Mouse (Mus musculus): ENCODE measurements around the gene Iars2.
A peak's percentile ranks its signal among the peaks of the same experiment; 100 is the strongest.
"Not testable (repeated sequence)": the region's sequence is repeated elsewhere in the genome, so short reads cannot be mapped to it uniquely, and the experiment has no call there.

Iars2 gene

GRCm38 (mm10) chr1:185331983-185332430 lies 2.8 kb upstream of the Iars2 start, which contains the start of gene Bpnt1:
Gene Bpnt1 (plus strand): TSS chr1:185332149.
- peak; percentile 57 for DNase-seq (ENCODE audit: low spot score)

DNA sequence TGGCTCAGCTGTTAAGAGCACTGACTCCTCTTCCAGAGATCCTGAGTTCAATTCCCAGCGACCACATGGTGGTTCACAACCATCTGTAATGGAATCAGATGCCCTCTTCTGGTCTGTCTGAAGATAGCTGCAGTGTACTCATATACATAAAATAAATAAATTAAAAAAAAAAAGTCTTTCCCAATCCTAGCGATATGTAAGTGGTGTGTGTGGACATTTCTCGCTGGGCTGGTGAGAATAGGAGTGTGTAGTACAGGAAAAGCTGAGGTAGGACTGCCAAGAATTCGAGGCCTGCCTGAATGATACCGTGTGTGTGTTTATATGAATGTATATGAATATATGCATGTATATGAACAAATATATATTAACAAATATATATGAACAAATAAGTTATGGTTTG lies 2.2 kb upstream of the Iars2 start:
- no peak for DNase-seq (ENCODE audit: low spot score)

DNA sequence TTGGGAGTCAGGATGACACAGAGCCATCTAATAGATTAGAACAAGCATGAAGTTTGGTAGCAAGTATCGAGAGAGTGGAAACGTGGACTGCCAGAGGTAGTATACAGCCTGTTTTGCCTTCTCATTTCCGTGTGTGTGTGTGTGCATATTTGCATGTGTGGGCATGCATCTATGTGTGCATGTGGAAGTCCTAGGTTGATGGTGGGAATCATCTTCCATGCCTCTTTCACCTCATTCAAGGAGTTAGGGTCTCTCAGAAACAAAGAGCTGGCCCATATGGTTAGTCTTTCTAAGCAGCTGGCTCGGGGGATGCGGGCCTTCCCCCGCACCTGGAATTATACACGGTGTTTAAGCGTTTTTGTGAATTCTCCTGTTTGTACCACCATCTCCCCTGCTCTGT lies 655 bp upstream of the Iars2 start:
- no peak for DNase-seq (ENCODE audit: low spot score)

DNA sequence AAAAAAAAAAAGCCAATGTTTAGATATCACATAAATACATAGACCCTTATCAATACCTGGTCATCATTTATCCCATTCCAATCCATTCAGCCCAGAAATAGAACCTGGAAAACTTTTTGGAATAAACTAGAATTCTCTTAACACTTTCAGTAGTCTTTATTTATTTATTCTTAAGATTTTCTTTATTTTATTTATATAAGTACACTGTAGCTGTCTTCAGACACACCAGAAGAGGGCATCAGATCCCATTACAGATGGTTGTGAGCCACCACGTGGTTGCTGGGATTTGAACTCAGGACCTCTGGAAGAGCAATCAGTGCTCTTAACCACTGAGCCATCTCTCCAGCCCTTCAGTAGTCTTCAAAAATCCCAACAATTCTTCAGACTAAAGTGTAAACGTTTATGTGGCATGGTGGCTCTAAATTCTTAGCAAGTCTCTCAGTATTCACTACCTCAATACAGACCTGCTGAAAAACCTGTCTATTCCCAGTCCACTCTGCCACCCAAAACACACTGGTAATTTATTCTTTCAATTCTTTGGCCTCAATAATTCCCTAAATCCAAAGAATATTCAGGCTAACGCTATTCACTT lies 1.3 kb downstream of the Iars2 start:
- not testable (repeated sequence) for DNase-seq (ENCODE audit: low spot score)

DNA sequence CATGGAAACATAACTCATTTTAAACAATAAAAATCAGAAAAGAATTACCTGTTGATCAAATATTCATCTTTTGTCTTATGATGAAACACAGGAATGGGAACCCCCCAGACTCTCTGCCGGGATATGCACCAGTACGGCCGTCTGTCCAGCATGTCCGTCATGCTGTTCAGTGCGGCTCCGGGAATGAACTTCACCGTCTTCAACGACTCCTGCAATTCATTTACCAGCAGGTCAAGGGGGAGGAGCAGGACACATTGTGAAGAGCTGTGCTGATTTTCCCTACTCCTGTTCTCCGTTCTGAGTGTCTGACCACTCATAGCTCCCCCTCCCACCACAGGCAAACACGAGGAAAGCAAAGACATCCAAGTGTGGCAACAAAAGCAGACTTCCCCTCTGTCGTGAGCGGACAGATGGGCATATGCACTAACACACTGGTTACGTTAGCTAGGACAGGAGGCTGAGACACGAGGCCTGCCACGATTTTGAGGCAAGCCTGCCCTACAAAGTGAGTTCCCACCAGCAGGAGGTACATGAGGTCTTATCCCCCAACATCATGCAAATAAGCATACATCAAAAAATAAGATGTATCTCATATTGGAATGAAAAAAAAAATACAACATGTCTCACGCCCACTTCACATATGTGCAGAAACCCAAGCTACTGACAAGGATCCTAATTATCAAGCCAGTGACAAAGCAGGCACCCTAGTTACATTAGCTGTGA lies 13.2 kb downstream of the Iars2 start:
- no peak for DNase-seq (ENCODE audit: low spot score)

DNA sequence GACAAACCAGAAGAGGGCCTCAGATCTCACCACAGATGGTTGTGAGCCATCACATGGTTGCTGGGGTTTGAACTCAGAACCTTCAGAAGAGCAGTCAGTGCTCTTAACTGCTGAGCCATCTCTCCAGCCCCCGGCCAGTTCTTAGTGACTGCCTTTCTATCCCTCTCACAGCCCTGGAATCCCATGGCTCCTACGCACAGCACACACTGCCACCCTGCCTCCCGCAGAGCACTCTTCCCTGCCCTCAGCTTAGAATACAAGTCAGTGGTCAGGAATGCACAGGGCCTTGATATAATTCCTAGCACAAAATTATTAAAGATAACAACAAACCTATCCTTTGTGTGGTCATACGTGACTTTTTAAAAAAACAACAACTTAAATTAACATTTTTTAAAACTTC lies 14.7 kb downstream of the Iars2 start:
- no peak for DNase-seq (ENCODE audit: low spot score)

DNA sequence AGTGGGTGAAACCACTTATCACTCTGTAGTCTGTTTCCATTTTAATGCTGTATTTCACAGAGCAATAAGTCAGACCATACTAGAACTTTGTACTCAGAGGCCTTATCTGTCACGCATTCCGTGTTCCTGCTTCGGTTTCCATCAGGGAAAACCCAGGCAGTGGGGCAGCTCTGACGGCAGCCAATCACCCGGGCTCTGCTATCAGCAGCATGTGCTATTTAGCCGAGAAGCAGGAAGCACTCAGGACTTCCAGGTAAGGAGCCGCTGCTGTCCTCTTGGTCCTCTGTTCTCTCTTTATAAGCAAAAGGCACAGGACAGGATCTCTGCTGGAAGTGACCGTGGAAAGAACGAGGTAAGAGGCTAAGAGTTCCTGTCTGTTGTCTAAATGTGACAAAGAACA lies 17.2 kb downstream of the Iars2 start:
- no peak for DNase-seq (ENCODE audit: low spot score)

- DNase-seq (ENCODE audit: low spot score) = no peak
Observed at GRCm38 (mm10) chr1:185308908-185309307, 20.3 kb downstream of the Iars2 start.

- no peak for DNase-seq (ENCODE audit: low spot score)
Observed at GRCm38 (mm10) chr1:185308334-185308733, 20.9 kb downstream of the Iars2 start.

DNA sequence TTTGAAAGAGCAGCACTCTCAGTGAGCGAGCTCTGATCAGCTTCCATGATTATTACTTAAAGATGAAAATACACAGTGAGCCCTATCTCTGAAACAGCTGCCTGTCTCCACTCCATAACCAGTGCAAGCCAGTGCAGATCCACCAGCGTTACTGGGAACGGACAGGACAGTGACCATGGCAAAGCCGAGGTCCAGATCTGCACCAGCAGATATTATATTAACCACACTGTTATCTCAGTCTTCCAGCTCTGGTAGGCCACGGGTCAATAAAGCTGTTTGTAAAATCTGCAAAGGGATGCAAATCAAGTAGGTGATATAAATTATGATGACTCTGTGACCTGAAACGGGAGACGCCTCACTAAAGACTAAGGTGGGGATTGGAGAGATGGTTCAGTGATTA lies 21.6 kb downstream of the Iars2 start:
- no peak for DNase-seq (ENCODE audit: low spot score)

GRCm38 (mm10) chr1:185306836-185307235 lies 22.4 kb downstream of the Iars2 start:
- DNase-seq (ENCODE audit: low spot score) = no peak

GRCm38 (mm10) chr1:185302816-185303215 lies 26.4 kb downstream of the Iars2 start:
- DNase-seq (ENCODE audit: low spot score) = no peak

- no peak for DNase-seq (ENCODE audit: low spot score)
Observed at GRCm38 (mm10) chr1:185298496-185298895, 30.7 kb downstream of the Iars2 start.

DNA sequence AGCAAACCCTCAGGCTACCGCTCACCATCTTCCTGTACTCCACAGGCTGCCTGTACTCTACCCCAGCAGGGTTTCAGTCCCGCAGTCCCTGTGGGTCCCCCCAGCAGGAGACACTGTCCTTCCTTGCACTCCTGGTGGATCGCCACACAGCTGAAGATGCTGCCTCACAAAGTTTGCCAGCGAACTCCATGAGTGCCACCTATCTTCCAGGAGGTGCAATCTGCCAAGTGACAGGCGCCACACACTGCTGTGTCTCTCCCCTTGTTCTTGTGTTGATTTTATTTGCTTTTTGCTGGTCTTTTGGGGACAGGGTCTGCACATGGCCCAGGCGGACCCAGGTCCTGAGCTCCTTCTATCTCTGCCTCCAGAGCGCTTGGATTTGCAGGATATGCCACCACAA lies 32.3 kb downstream of the Iars2 start:
- DNase-seq (ENCODE audit: low spot score) = no peak

DNA sequence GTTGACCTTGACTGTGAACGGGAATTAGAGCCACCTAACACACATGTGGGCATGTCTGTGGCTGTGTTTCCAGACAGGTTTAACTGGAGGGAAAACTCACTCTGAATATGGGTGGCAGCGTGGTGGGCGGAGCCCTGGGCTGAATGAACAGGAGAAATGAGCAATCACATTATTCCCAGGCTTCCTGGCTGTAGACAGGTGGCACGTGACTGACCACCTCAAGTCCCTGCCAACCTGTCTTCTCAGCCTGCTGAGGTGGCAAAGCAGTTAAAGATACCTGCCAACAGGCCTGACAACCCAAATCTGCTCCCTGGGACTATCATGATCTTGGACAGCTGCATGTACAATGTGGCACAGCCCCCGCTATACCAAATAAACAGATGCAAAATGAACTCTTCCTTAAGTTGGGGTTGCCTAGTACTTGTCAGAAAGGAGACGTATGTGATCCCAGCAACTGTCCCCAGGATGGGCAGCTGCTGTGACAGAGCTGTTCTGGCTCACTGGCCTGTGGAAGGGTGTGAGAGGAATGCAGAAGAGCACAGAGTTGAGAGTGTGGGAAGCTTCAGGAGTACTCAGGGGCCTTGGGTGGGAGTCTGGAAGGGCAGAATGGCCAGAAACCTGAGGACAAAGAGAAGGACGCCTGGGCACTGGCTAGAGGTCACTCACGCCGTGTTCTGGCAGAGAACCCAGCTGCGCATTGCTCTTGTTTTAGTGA lies 36.4 kb downstream of the Iars2 start:
- no peak for DNase-seq (ENCODE audit: low spot score)

- DNase-seq (ENCODE audit: low spot score) = no peak
Observed at GRCm38 (mm10) chr1:185291336-185291735, 37.9 kb downstream of the Iars2 start.

DNA sequence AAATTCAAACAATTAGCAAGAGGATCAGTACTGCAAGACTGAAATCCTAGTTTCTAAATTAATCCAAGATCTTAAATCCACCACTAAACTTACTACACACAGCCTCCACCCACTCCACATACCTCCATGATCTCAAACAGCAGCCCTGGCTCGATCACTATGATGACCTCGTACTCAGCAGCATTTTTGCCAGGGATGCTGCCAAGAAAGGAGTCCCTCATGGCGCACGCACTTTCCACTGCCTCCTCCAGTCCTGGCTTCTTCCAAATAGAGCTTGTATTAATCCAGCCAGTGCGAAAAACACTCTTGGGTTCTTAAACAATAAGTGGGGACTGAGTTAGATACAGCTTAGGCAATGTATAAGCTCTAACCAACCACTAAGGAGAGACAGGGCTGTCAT lies 40.0 kb downstream of the Iars2 start:
- DNase-seq (ENCODE audit: low spot score) = no peak

DNA sequence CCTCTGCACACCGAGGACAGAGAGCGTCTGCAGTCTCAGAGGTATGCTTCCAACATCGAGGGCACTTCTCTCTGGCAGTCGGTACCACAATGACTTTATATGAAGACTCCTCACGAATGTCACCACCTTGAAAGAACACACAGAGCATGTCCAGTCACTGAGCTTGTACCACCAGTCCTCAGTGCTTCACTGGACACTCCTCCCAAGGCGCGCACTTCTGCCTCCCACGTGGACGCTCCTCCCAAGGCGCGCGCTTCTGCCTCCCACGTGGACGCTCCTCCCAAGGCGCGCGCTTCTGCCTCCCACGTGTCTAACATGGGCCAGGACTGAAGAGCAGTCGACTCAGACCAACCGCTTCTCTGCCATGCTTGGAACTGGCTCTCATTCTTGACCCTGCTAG lies 42.1 kb downstream of the Iars2 start:
- DNase-seq (ENCODE audit: low spot score) = no peak

- no peak for DNase-seq (ENCODE audit: low spot score)
Observed at GRCm38 (mm10) chr1:185285171-185285570, 44.0 kb downstream of the Iars2 start.

DNA sequence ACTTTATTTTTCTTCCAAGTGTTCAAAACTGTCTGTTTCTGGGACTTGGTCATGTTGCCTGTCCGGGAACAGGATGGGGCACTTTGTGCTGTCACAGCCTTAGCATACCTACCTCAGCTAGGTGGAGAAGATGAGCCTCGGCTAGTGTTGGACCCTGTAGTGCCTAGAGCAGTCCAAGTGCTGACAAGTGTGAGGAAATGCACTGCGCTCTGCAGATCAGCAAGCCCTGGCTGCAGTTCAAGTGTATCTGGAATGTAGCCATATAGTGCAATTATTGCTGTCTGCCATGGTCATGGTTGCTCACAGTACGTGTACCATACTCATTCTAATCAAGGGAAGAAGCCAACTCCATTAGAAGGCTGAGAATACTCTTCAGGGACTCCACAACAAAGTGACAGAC lies 44.5 kb downstream of the Iars2 start:
- DNase-seq (ENCODE audit: low spot score) = no peak

DNA sequence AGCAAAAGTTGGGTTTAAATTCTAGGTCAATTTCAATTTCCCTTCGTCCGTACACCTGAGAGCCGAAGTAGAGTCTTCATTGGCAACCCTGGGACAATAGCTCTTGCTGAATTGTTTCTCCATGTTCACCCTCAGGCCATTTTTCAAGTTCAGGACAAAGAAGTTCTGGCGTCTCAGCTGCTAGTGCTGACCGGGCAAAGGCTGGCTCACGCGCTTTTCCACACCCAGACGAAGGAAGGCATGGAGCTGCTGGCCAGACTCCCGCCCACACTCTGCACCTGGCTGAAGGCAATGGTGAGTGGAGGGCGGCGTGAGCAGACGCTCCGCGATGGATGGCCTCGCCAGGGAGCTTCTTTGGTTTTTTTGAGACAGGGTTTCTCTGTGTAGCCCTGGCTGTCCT lies 45.9 kb downstream of the Iars2 start:
- DNase-seq (ENCODE audit: low spot score) = no peak

DNA sequence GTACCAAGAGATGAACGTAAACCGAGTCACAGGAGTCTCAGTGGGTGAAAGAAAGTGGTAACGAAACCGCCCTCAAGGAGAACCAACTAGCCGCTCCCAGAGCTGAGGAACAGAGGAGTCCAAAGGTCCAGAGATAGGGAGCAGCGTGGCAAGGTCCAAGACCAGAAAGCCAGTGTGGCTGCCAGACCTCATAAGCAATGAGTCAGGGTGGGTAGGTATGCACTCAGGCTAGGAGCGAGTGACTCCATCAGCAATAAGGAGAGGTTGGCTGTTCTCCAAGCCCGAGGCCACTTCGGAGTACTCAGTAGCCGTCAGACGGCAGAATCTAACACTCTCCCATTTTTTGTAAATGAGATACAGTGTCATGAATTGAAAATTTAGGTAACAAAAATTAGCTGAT lies 46.4 kb downstream of the Iars2 start:
- DNase-seq (ENCODE audit: low spot score) = no peak

- DNase-seq (ENCODE audit: low spot score) = no peak
Observed at GRCm38 (mm10) chr1:185280616-185281015, 48.6 kb downstream of the Iars2 start.

Measured in urinary bladder, postnatal 10 days (tissue).